Mouse (Mus musculus): ENCODE measurements around the gene Rnf145.

GRCm38 (mm10) chr11:44606881-44607280 is 88.1 kb downstream of the Rnf145 start:
- TF ChIP-seq CTCF (IDR thresholded peaks at IDR 0.05; ENCODE audit: borderline replicate concordance, control insufficient read depth, extremely low read depth, insufficient read depth, low read length, poor library complexity), result no peak
- no peak for TF ChIP-seq POLR2A (IDR thresholded peaks at IDR 0.05; ENCODE audit: control insufficient read depth, extremely low read depth, insufficient read depth, low read length, poor library complexity)

Data from thymus, adult 2 months (tissue).